Mouse (Mus musculus) liver, adult 2 months (tissue): Measurements from ENCODE around the gene Icos.

Experiments used
- CTCF ChIP-seq: fragments of 200-500 bp; IDR thresholded peaks from 2 replicates; pipeline ENCODE4 v1.5.1; 2011; ENCODE audit warnings: low read depth, low read length, control low read depth
- POLR2A ChIP-seq: fragments of 200-500 bp; IDR thresholded peaks from 2 replicates; pipeline ENCODE4 v1.6.1; 2011; ENCODE audit warnings: low read length, control low read depth; ENCODE audit not compliant: insufficient read depth; ENCODE audit errors: extremely low read depth

DNA sequence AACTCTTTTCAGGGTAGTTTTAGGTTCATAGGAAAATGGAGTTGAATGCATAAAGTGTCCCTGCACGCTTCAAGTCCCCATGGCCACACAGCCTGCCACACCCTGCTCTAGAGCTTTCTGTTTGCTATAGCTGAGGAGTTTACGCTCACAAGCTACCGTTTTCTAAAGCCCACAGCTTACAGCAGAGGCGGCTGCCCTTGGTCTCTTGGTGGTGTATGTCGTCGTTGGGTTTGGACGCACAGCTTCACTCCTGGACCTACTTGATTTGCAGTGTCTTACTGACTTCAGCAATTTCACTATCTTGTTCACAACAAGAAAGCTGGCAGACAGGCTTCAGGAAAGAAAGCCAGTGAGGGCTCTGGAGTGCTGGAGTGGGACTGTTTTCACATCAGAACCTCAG is 24.8 kb upstream of the Icos start:
- TF ChIP-seq POLR2A (no peak), CTCF (no peak)
